Mouse (Mus musculus): Measurements from ENCODE around the gene Vmn2r50. TPM values are rescaled to one million over a fixed set of nuclear protein-coding genes. Genes with fewer than 3 reads are reported as not detected.

Gene Vmn2r50
- polyA plus RNA-seq (2014; fragmentation: Illumina TruSeq; extraction: RNeasy Lipid Tissue Mini Kit (QIAGEN cat#74804); ENCODE audit: low replicate concordance): not detected

DNA sequence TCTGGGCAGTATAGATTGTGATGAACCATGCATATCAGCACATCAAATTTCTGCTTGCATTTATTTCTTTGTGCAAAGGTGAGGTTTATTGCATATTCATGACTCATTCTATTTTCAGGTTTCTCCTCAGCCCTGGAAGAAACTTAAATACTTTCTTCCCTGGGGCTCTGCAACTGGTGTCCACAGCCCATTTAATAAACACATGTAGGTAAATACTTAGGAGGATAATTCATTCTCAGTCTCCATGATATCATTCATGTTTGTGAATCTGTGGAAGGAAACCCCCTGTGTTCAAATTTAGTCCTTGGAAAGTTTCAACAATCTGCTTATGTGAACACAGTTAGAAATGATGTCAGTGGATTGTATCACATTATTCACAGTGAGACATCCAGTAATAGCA, at the start of gene Vmn2r50:
TSS of gene Vmn2r50 (minus strand) at position 101 of the 400 bp plus-strand sequence.

GRCm38 (mm10) chr7:9992157-9992556, 60.9 kb downstream of the Vmn2r50 start, which contains the start of gene Vmn2r49:
Vmn2r49 (minus strand) TSS chr7:9992257.

Other genes with a start within 250 kb of the Vmn2r50 start
- gene Vmn2r47, start 212.0 kb downstream of the Vmn2r50 start, polyA plus RNA-seq (2014; fragmentation: Illumina TruSeq; extraction: RNeasy Lipid Tissue Mini Kit (QIAGEN cat#74804); ENCODE audit: low replicate concordance): not detected
- not detected for gene Vmn2r48, start 99.7 kb downstream of the Vmn2r50 start, polyA plus RNA-seq (2014; fragmentation: Illumina TruSeq; extraction: RNeasy Lipid Tissue Mini Kit (QIAGEN cat#74804); ENCODE audit: low replicate concordance)
- not detected for gene Vmn2r49, start 61.0 kb downstream of the Vmn2r50 start, polyA plus RNA-seq (2014; fragmentation: Illumina TruSeq; extraction: RNeasy Lipid Tissue Mini Kit (QIAGEN cat#74804); ENCODE audit: low replicate concordance)
- gene Vmn2r51, start 52.4 kb upstream of the Vmn2r50 start, polyA plus RNA-seq (2014; fragmentation: Illumina TruSeq; extraction: RNeasy Lipid Tissue Mini Kit (QIAGEN cat#74804); ENCODE audit: low replicate concordance): not detected
- gene Vmn2r52, start 123.3 kb upstream of the Vmn2r50 start, polyA plus RNA-seq (2014; fragmentation: Illumina TruSeq; extraction: RNeasy Lipid Tissue Mini Kit (QIAGEN cat#74804); ENCODE audit: low replicate concordance): not detected
- gene Vmn1r66, start 224.7 kb upstream of the Vmn2r50 start, polyA plus RNA-seq (2014; fragmentation: Illumina TruSeq; extraction: RNeasy Lipid Tissue Mini Kit (QIAGEN cat#74804); ENCODE audit: low replicate concordance): not detected